Mouse (Mus musculus) neural tube, embryonic 10.5 days (tissue): ENCODE measurements around the gene Rpl36-ps4.
"Not testable (repeated sequence)": the region's sequence is repeated elsewhere in the genome, so short reads cannot be mapped to it uniquely, and the experiment has no call there.

Experiments
- DNase-seq: peaks from one replicate; pipeline ENCODE4 v3.0.0-alpha.2; 2017; ENCODE audit warnings: low spot score; ENCODE audit errors: extremely low spot score

Rpl36-ps4 gene

GRCm38 (mm10) chr17:87936156-87936555 lies 15.4 kb downstream of the Rpl36-ps4 start:
- no peak for DNase-seq

- peak; percentile 82 for DNase-seq
Measured at GRCm38 (mm10) chr17:87948965-87949584, 28.3 kb downstream of the Rpl36-ps4 start.

- DNase-seq, result not testable (repeated sequence)
Measured at GRCm38 (mm10) chr17:87954618-87955124, 33.9 kb downstream of the Rpl36-ps4 start.

GRCm38 (mm10) chr17:87957096-87957840 lies 36.5 kb downstream of the Rpl36-ps4 start:
- no peak for DNase-seq

- DNase-seq, result no peak
Measured at GRCm38 (mm10) chr17:87958283-87958682, 37.5 kb downstream of the Rpl36-ps4 start.

- not testable (repeated sequence) for DNase-seq
Measured at GRCm38 (mm10) chr17:87959406-87959805, 38.6 kb downstream of the Rpl36-ps4 start.

- not testable (repeated sequence) for DNase-seq
Measured at GRCm38 (mm10) chr17:87959931-87960330, 39.2 kb downstream of the Rpl36-ps4 start.

- no peak for DNase-seq
Measured at GRCm38 (mm10) chr17:87963081-87964075, 42.6 kb downstream of the Rpl36-ps4 start.

GRCm38 (mm10) chr17:87968483-87968926 lies 47.7 kb downstream of the Rpl36-ps4 start:
- DNase-seq, result not testable (repeated sequence)
